Mouse (Mus musculus) neural tube, embryonic 11.5 days (tissue): ENCODE measurements around the gene Idnk. TPM values are rescaled to one million over a fixed set of nuclear protein-coding genes. Genes with fewer than 3 reads are reported as not detected.

ENCODE experiments used
- ATAC-seq: fragments of 200-750 bp; cut with Nextera tagmentation; 2 replicates; pipeline ENCODE4 v1.8.0; 2017; ENCODE audit warnings: moderate number of reproducible peaks, mild to moderate bottlenecking, moderate TSS enrichment, moderate library complexity; ENCODE audit not compliant: insufficient read depth, low FRiP score, low TSS enrichment
- DNase-seq: peaks from one replicate; pipeline ENCODE4 v3.0.0-alpha.2; 2015; ENCODE audit warnings: low spot score
- H3K27ac ChIP-seq: fragments of 300-500 bp; sonication (generic); 2 replicates; pipeline ENCODE4 v1.5.1; 2014; ENCODE audit warnings: low read depth, mild to moderate bottlenecking, low read length
- H3K27me3 ChIP-seq: fragments of 300-500 bp; sonication (generic); 2 replicates; pipeline ENCODE4 v1.6.1; 2014; ENCODE audit warnings: mild to moderate bottlenecking, low read length, mixed read lengths; ENCODE audit not compliant: control insufficient read depth, insufficient read depth
- H3K36me3 ChIP-seq: fragments of 300-500 bp; sonication (generic); 2 replicates; pipeline ENCODE4 v1.6.1; 2014; ENCODE audit warnings: mild to moderate bottlenecking, low read length, moderate library complexity, mixed read lengths; ENCODE audit not compliant: control insufficient read depth, insufficient read depth
- H3K4me1 ChIP-seq: fragments of 300-500 bp; sonication (generic); 2 replicates; pipeline ENCODE4 v1.6.1; 2014; ENCODE audit warnings: low read length, mixed read lengths; ENCODE audit not compliant: control insufficient read depth, insufficient read depth
- H3K4me2 ChIP-seq: fragments of 300-500 bp; sonication (generic); 2 replicates; pipeline ENCODE4 v1.6.1; 2014; ENCODE audit warnings: low read depth, mild to moderate bottlenecking, moderate library complexity
- H3K4me3 ChIP-seq: fragments of 300-500 bp; sonication (generic); 2 replicates; pipeline ENCODE4 v1.5.1; 2014; ENCODE audit warnings: low read depth, low read length
- H3K9ac ChIP-seq: fragments of 300-500 bp; sonication (generic); 2 replicates; pipeline ENCODE4 v1.6.1; 2014; ENCODE audit warnings: mild to moderate bottlenecking, low read length
- H3K9me3 ChIP-seq: fragments of 300-500 bp; sonication (generic); 2 replicates; pipeline ENCODE4 v1.6.1; 2016; ENCODE audit warnings: low read length; ENCODE audit not compliant: control insufficient read depth
- WGBS: fragments of 180-500 bp; shearing (Covaris S2); extraction: QIAGEN DNeasy Blood & Tissue Kit; methylation state at CpG from one replicate; pipeline ENCODE4 v1.1.7; 2014; 5-methylcytosine and 5-hydroxymethylcytosine counted together
- polyA plus RNA-seq: library from polyadenylated mRNA; unstranded; fragments of >200 nt; fragmentation: Nextera tagmentation; extraction: Ambion mirVana; gene quantifications from 2 replicates; pipeline ENCODE4 v1.2.1, GENCODE M21; 2014

The Idnk gene
- polyA plus RNA-seq = 46.3 and 54.4 TPM in 2 replicates

DNA sequence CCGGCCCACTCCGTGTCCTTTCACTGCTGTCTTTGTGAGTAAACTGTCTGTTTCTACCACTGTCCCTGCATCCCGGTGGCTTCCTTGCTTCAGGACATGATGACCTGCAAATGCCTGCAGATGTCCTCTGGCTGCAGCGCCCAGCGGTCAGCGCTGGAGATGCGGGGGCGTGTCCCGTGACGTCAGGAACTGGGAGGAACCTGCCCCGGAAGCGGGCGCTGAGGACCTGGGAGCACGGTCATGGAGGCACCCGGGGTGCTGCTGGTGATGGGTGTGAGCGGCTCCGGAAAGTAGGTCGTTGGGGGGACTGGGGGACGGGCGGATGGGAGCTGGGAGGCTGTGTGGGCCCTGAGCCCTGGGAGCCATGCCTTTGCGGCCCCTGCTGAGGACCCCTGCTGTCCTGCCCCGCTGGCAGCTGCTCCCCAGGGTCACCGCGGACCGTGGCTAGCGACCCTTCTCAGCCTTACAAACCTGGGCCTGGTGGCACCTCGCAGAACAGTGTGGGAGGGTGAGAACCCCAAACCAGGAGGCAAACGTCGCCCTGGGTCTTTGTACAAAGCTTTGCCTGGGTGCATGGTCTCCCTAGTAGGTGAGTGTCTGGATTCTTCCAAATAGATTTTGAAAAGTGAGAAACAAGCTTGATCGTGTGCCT is at the start of gene Idnk:
TSS of gene Idnk (plus strand) at position 203 of the 652 bp plus-strand sequence.
- Histone ChIP-seq H3K4me3 (peak within 1 kb of the TSS; percentile 80), H3K27me3 (no peaks in the 10 kb centered on the region), H3K4me1 (peaks cover 4% of the 10 kb centered on the region; the same call in 1 of the 2 replicates), H3K36me3 (peaks cover 14% of the 10 kb centered on the region), H3K9me3 (no peaks in the 10 kb centered on the region), H3K9ac (peak within 1 kb of the TSS; percentile 80), H3K27ac (no peak within 1 kb of the TSS), H3K4me2 (peak within 1 kb of the TSS; percentile 98)
- ATAC-seq (peak; percentile 88), DNase-seq (peak; percentile 92)
- WGBS = under 1% methylated on average over 30 of the region's 30 CpGs

DNA sequence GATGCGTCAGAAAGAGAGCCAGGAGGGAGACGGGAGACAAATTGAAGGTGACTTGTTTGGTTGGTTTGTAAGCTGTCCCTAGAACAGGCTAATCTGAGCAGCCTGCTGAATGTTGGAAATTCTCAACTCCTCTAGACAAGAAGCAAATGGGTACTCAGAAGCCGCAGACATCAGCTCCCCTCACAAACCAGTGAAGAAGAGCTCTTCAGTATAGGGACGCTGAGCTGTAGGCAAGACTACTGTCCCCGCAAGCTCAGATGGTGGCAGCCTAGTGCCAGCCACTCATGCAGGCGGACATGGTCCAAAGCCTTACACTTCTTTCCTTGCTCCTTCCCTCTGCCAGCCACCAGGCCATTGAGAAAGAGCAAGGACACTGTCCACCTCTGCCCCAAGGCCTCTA is 46.1 kb upstream of the Idnk start:
- Histone ChIP-seq H3K27ac (no peak overlapping the region), H3K4me3 (no peak overlapping the region), H3K4me2 (no peak overlapping the region), H3K9me3 (no peaks in the 10 kb centered on the region), H3K9ac (no peak overlapping the region), H3K27me3 (no peaks in the 10 kb centered on the region), H3K4me1 (0 out of 2 replicates have a peak, but pooled peaks cover 10% of the 10 kb centered on the region), H3K36me3 (no peaks in the 10 kb centered on the region)
- WGBS = 90% methylated on average over 6 of the region's 6 CpGs
- ATAC-seq = no peak
- no peak for DNase-seq

DNA sequence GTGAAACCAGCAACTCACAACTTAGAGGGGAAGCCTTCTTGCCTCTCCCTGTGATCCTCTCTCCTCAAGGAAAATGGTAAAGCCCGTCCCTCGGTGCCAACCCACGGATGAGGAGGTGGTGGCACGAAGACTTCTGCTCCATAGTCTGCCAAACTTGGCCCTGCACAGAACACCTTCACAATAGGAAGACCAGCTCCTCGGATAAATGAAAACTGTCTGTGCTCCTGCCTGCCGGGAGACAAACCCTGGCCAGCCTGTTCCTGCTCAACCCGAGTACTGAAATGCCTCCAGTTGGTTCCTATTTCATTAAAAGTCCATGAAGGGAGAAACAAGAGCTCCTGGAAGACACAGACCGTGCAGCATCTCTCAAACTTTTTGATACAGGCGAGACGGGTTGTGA is 45.3 kb upstream of the Idnk start:
- Histone ChIP-seq H3K4me3 (peak overlapping the region; percentile 50), H3K9ac (peak overlapping the region; percentile 68; the same call in 1 of the 2 replicates), H3K27ac (no peak overlapping the region), H3K9me3 (no peaks in the 10 kb centered on the region), H3K27me3 (no peaks in the 10 kb centered on the region), H3K36me3 (no peaks in the 10 kb centered on the region), H3K4me1 (0 out of 2 replicates have a peak, but pooled peaks cover 10% of the 10 kb centered on the region), H3K4me2 (peak overlapping the region; percentile 80)
- no peak for ATAC-seq
- DNase-seq = no peak
- 75% methylated on average over 10 of the region's 10 CpGs for WGBS

DNA sequence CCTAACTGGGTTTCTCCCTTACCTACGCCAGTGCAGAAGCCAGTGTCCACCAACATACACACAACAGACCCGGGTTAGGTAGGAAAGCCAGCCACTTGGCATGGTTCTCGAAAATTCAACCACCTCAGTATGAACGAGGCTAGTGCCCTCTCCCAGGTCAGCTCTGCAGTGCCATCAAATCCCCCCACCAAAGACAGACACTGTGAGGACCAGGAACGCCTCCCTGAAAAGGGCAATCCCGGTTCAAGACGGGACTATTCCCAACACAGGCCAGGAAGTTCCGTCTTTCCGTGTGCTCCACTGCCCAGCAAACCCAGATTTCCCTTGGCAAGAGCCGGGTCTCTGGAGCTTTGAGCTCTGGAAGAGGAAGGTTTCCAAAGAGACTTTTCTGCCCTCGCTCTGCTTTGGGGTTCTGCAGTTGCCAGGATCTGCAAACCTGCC is 44.8 kb upstream of the Idnk start:
- Histone ChIP-seq H3K27me3 (no peaks in the 10 kb centered on the region), H3K36me3 (no peaks in the 10 kb centered on the region), H3K9ac (peak overlapping the region; percentile 68), H3K9me3 (no peaks in the 10 kb centered on the region), H3K4me1 (0 out of 2 replicates have a peak, but pooled peaks cover 10% of the 10 kb centered on the region), H3K4me3 (peak overlapping the region; percentile 50), H3K27ac (peak overlapping the region; percentile 77; the same call in 1 of the 2 replicates), H3K4me2 (peak overlapping the region; percentile 80)
- DNase-seq (no peak), ATAC-seq (no peak)
- WGBS = 21% methylated on average over 11 of the region's 11 CpGs

DNA sequence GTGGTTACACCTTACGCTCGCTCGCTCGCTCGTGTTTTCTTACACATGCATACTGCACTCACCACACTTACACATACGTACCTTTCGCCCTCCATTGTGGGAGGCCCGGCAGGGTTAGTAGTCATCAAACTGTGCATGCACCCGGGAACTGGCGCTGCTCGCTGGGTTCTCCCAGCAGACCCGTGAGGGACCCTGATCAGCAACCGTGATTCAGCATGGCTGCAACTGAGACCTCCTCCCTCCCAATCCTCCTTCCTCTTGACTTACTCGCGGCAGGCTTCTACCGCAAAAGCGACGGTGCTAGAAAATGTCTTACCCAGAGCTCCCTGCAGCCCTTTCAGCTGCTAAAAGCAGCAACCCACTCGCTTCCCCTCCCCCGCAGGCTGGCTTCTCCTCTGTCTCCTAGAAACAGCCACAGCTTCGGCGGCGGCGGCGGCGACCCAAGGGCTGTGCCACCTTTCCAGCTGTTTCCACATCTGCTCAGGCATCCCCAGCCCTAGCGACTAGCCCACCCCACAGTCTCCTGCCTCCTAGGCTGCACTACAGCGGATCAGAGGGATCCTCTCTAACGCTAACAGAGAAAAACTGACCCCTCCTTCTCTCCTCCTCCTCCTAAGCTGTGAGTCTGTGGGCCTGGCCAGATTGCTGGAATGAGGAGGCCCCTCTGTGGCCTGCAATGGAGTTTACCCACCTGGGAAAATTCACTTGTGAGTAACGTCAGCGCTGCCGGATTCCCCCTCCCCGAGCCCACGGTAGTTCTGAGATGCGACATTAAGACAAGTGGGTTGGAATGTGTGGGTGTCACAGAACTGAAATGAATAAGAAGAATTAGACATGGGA is 44.2 kb upstream of the Idnk start, which contains the start of gene Klhl3:
TSS of gene Klhl3 (minus strand) at position 532 of the 840 bp plus-strand sequence.
- WGBS = 2% methylated on average over 34 of the region's 35 CpGs
- 0 out of 2 replicates have a peak, but pooled peaks cover 10% of the 10 kb centered on the region for H3K4me1 ChIP-seq
- peak within 1 kb of the TSS; percentile 80 for H3K4me2 ChIP-seq
- H3K36me3 ChIP-seq = no peaks in the 10 kb centered on the region
- peak; percentile 74 for DNase-seq
- peak within 1 kb of the TSS; percentile 68 for H3K9ac ChIP-seq
- H3K9me3 ChIP-seq = no peaks in the 10 kb centered on the region
- ATAC-seq = peak; percentile 68
- no peaks in the 10 kb centered on the region for H3K27me3 ChIP-seq
- peak within 1 kb of the TSS; percentile 50 for H3K4me3 ChIP-seq
- H3K27ac ChIP-seq = peak within 1 kb of the TSS; percentile 77

DNA sequence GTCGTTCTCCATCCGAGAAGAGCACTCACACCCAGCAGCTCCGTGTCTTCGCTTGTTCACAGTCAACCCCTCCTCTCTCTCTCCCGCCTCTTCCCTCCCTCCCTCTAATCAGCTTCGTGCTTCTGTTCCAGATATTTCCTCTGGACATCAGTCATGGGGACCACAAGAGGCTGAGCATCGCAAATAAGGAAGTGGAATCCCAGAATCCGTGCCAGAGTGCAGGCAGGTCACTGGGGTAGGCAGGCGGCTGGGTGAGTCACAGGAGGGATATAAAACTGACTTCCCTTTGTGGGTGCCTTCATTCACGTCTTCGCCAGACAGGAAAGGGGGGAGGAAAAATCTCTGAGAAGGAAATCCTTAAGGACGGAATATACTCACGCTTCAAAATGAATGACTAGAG is 42.2 kb upstream of the Idnk start:
- Histone ChIP-seq H3K4me3 (no peak overlapping the region), H3K9me3 (no peaks in the 10 kb centered on the region), H3K9ac (no peak overlapping the region), H3K27ac (no peak overlapping the region), H3K4me2 (no peak overlapping the region), H3K36me3 (no peaks in the 10 kb centered on the region), H3K27me3 (no peaks in the 10 kb centered on the region), H3K4me1 (0 out of 2 replicates have a peak, but pooled peaks cover 10% of the 10 kb centered on the region)
- ATAC-seq (no peak), DNase-seq (no peak)
- 61% methylated on average over 13 of the region's 13 CpGs for WGBS

DNA sequence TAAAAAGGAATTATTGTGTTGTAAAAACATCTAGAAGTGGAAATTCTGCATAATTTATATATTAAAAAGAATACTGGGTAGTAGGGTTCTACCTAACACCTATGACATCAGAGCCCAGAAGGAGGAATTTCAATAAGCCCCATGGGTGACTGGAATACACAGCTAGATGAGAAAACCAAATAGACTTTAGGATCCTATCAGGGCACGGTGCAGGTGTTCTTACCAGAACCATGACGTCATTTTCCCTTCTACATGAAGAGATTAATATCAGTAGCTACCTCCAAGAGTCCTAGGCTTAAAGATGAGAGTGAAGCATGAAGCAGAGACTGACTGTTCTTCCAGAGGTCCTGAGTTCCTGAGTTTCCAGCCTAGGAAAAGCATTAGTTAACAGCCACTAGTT is 40.6 kb upstream of the Idnk start:
- no peak for ATAC-seq
- Histone ChIP-seq H3K4me1 (0 out of 2 replicates have a peak, but pooled peaks cover 10% of the 10 kb centered on the region), H3K27me3 (no peaks in the 10 kb centered on the region), H3K27ac (no peak overlapping the region), H3K4me2 (no peak overlapping the region), H3K9me3 (no peaks in the 10 kb centered on the region), H3K4me3 (no peak overlapping the region), H3K36me3 (no peaks in the 10 kb centered on the region), H3K9ac (no peak overlapping the region)
- DNase-seq = no peak
- WGBS = 92% methylated on average over 2 of the region's 2 CpGs

DNA sequence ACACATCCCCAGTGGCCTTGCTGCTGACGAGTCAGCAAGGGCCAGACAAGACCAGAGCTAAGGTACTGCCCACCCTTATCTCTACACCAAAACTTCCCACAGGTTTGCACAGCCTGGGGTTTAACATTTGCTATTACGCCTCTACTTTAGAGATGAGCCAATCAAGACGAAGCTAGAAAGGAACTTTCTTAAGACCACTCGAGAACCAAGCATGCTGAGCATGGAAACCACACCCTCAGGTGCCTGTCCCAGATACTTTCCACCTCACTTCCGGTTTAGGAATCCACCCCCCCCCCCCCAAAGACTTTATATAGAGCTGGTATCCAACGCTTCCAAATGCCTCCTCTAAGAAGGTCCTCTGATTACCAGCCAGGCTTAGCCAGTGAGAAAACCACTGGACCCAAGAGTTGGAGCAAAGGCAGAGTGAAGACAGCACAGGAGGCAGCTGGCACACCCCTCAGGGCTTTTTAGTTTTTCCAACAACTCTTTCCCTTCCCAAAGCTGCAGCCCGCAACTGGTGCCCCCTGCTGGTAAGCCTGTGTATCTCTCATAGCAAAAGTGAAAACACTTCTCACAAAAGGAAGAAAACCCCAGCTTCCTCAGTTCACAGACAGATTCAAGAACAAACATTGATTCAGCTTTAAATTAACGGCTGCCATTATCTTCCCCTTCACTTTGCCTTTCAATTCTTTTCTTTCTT is 40.0 kb upstream of the Idnk start:
- H3K27me3 ChIP-seq = no peaks in the 10 kb centered on the region
- whole genome bisulfite sequencing = 66% methylated on average over 8 of the region's 8 CpGs
- no peak overlapping the region for H3K4me2 ChIP-seq
- H3K4me1 ChIP-seq = 0 out of 2 replicates have a peak, but pooled peaks cover 9% of the 10 kb centered on the region
- no peak overlapping the region for H3K27ac ChIP-seq
- DNase-seq (peak; percentile 35), ATAC-seq (no peak)
- no peaks in the 10 kb centered on the region for H3K36me3 ChIP-seq
- H3K9ac ChIP-seq = no peak overlapping the region
- H3K4me3 ChIP-seq = no peak overlapping the region
- H3K9me3 ChIP-seq = no peaks in the 10 kb centered on the region
